Mouse (Mus musculus): ENCODE measurements around the gene Phf23. TPM values are rescaled to one million over a fixed set of nuclear protein-coding genes. Genes with fewer than 3 reads are reported as not detected.
"Not testable (repeated sequence)": the region's sequence is repeated elsewhere in the genome, so short reads cannot be mapped to it uniquely, and the experiment has no call there.

Phf23 gene
- polyA plus RNA-seq, 1 experiment from 2014 or later: 34.4 TPM

- no peak for DNase-seq (ENCODE audit: low spot score)
- no peaks in the 10 kb centered on the region for H3K27me3 ChIP-seq (ENCODE audit: control insufficient read depth, insufficient read depth, low read length)
- peaks cover 6% of the 10 kb centered on the region; the same call in 1 of the 2 replicates for H3K4me1 ChIP-seq (replicated peaks; ENCODE audit: control insufficient read depth, insufficient read depth)
- H3K9me3 ChIP-seq (ENCODE audit: control insufficient read depth, low read length): no peaks in the 10 kb centered on the region
- no peak overlapping the region for H3K27ac ChIP-seq (replicated peaks)
- no peak for TF ChIP-seq EP300 (optimal IDR thresholded peaks at IDR 0.05)
- no peak for TF ChIP-seq CTCF (IDR thresholded peaks at IDR 0.05; ENCODE audit: low read depth)
- H3K4me2 ChIP-seq (replicated peaks; ENCODE audit: low read depth): no peak overlapping the region
- H3K9ac ChIP-seq (ENCODE audit: low read length): no peak overlapping the region
- no peak for ATAC-seq (ENCODE audit: low FRiP score, low TSS enrichment)
- no peak overlapping the region for H3K4me3 ChIP-seq (ENCODE audit: low read depth, low read length)
- peaks cover 21% of the 10 kb centered on the region for H3K36me3 ChIP-seq (ENCODE audit: control insufficient read depth, insufficient read depth, low read length)
- 61% methylated on average over 6 of the region's 6 CpGs for WGBS
Observed at GRCm38 (mm10) chr11:70015677-70016076, 20.1 kb downstream of the Phf23 start.

DNA sequence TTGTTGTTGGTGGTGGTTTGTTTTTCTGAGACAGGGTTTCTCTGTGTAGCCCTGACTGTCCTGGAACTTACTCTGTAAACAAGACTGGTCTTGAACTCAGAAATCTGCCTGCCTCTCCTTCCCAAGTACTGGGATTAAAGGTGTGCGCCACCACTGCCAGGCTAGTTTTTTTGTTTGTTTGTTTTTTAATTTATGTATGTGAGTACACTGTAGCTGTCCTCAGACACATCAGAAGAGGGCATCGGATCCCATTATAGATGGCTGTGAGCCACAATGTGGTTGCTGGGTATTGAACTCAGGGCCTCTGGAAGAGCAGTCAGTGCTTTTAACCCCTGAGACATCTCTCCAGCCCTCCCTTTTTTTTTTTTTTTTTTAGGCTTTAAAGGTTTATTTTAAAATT, 20.6 kb downstream of the Phf23 start:
- H3K9me3 ChIP-seq (ENCODE audit: control insufficient read depth, low read length); H3K27me3 ChIP-seq (ENCODE audit: control insufficient read depth, insufficient read depth, low read length); DNase-seq (ENCODE audit: low spot score); H3K4me3 ChIP-seq (ENCODE audit: low read depth, low read length); H3K9ac ChIP-seq (ENCODE audit: low read length); H3K27ac ChIP-seq (replicated peaks); ATAC-seq (ENCODE audit: low FRiP score, low TSS enrichment); H3K4me1 ChIP-seq (replicated peaks; ENCODE audit: control insufficient read depth, insufficient read depth); H3K4me2 ChIP-seq (replicated peaks; ENCODE audit: low read depth): not testable (repeated sequence)
- 73% methylated on average over 2 of the region's 2 CpGs for WGBS
- H3K36me3 ChIP-seq (ENCODE audit: control insufficient read depth, insufficient read depth, low read length): peaks cover 16% of the 10 kb centered on the region

- Histone ChIP-seq H3K27me3 (ENCODE audit: control insufficient read depth, insufficient read depth, low read length) (no peaks in the 10 kb centered on the region), H3K9ac (ENCODE audit: low read length) (peak within 1 kb of the TSS; percentile 79), H3K4me2 (replicated peaks; ENCODE audit: low read depth) (peak within 1 kb of the TSS; percentile 86), H3K27ac (replicated peaks) (no peak within 1 kb of the TSS; the same call in 1 of the 2 replicates), H3K36me3 (ENCODE audit: control insufficient read depth, insufficient read depth, low read length) (peaks cover 14% of the 10 kb centered on the region), H3K4me1 (replicated peaks; ENCODE audit: control insufficient read depth, insufficient read depth) (peaks cover 6% of the 10 kb centered on the region; the same call in 1 of the 2 replicates), H3K9me3 (ENCODE audit: control insufficient read depth, low read length) (no peaks in the 10 kb centered on the region), H3K4me3 (ENCODE audit: low read depth, low read length) (peak within 1 kb of the TSS; percentile 58; the same call in 1 of the 2 replicates)
- DNase-seq (ENCODE audit: low spot score) (no peak), ATAC-seq (ENCODE audit: low FRiP score, low TSS enrichment) (no peak)
- TF ChIP-seq CTCF (IDR thresholded peaks at IDR 0.05; ENCODE audit: low read depth): no peak
- TF ChIP-seq EP300 (optimal IDR thresholded peaks at IDR 0.05): no peak
- WGBS: 69% methylated on average over 3 of the region's 3 CpGs
Observed at GRCm38 (mm10) chr11:70016669-70017068, 21.1 kb downstream of the Phf23 start, which contains the start of gene Dlg4. Dlg4 (plus strand) TSS chr11:70016942.

DNA sequence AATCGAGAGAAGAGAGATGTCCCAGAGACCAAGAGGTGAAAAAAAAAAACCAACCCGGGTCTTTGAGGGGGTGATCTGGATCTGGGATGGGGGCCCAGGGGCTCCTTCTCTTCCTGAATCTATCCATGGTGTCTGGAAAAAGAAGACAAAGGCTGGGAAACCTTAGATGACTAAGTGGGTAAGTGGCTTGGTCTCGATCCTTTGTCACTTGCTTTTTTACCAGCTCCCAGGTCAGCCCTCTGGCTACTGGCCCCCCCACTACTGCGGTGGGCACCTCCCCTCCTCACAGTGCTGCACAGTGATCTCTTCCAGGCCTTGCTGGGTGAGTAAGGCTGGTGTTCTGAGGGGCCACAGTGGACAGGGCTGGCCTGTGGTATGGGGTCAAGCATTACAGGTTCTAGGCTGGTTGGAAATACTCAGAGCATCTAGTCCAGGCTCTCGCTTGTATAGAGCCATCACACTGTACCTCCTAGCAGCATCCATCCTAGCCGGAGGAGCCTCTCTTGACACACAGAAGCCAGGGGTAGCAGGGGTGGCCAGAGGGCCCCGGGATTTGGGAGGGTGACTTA, 21.7 kb downstream of the Phf23 start:
- no peak overlapping the region for H3K4me3 ChIP-seq (ENCODE audit: low read depth, low read length)
- ATAC-seq (ENCODE audit: low FRiP score, low TSS enrichment) (no peak), DNase-seq (ENCODE audit: low spot score) (no peak)
- H3K27me3 ChIP-seq (ENCODE audit: control insufficient read depth, insufficient read depth, low read length): no peaks in the 10 kb centered on the region
- H3K4me2 ChIP-seq (replicated peaks; ENCODE audit: low read depth): peak overlapping the region; percentile 86; the same call in 1 of the 2 replicates
- TF ChIP-seq EP300 (optimal IDR thresholded peaks at IDR 0.05) (no peak), CTCF (IDR thresholded peaks at IDR 0.05; ENCODE audit: low read depth) (no peak)
- no peak overlapping the region; the same call in 1 of the 2 replicates for H3K27ac ChIP-seq (replicated peaks)
- 47% methylated on average over 7 of the region's 7 CpGs for WGBS
- H3K4me1 ChIP-seq (replicated peaks; ENCODE audit: control insufficient read depth, insufficient read depth): peaks cover 6% of the 10 kb centered on the region; the same call in 1 of the 2 replicates
- H3K36me3 ChIP-seq (ENCODE audit: control insufficient read depth, insufficient read depth, low read length): peaks cover 11% of the 10 kb centered on the region
- no peak overlapping the region; the same call in 1 of the 2 replicates for H3K9ac ChIP-seq (ENCODE audit: low read length)
- no peaks in the 10 kb centered on the region for H3K9me3 ChIP-seq (ENCODE audit: control insufficient read depth, low read length)

DNA sequence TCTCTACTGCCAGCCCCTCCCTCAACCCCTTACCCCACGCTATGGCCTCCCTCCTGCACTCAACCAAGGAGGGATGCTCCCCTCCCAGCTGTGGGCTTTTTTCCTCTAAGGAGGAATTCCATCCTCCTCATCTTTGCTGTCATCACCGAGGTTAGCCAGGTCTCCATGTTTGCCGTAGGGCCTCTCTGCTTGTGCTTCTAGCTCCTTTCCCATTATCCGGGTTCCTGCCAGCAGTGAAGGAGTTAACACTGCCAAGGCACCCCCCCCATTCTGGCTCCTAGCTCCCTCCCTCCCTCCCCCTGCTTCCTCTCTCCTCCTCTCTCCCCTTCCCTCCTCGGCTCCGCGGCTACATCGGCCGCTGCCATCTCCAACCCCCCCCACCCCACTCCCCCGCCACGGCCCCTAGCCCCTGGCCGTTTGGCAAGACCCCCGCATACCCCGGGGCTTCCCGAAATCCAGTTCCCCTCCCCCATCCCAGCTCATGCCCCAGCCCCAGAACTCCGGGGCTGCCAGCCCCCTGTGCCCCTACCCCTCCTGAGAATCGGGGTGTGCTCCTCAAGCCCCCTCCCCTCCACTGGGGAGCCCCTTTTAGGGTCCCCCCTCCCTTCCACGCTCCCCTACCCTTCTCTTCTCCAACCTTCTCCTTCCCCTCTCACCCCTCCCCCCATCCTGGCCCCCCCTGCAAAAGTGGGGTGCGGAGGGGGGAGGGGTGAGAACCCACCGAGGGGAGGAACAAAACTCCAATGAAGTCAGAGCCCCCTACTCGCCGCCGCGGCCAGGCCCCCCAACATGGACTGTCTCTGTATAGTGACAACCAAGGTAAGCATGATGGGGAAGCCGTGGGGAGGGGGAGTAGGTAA, 22.8 kb downstream of the Phf23 start:
- H3K9me3 ChIP-seq (ENCODE audit: control insufficient read depth, low read length): no peaks in the 10 kb centered on the region
- H3K36me3 ChIP-seq (ENCODE audit: control insufficient read depth, insufficient read depth, low read length): peaks cover 6% of the 10 kb centered on the region; the same call in 1 of the 2 replicates
- H3K27me3 ChIP-seq (ENCODE audit: control insufficient read depth, insufficient read depth, low read length): no peaks in the 10 kb centered on the region
- peaks cover 6% of the 10 kb centered on the region; the same call in 1 of the 2 replicates for H3K4me1 ChIP-seq (replicated peaks; ENCODE audit: control insufficient read depth, insufficient read depth)
- ATAC-seq (ENCODE audit: low FRiP score, low TSS enrichment) (no peak), DNase-seq (ENCODE audit: low spot score) (peak; percentile 58)
- WGBS: 2% methylated on average over 24 of the region's 25 CpGs
- TF ChIP-seq CTCF (IDR thresholded peaks at IDR 0.05; ENCODE audit: low read depth) (no peak), EP300 (optimal IDR thresholded peaks at IDR 0.05) (no peak)
- H3K9ac ChIP-seq (ENCODE audit: low read length): peak overlapping the region; percentile 79
- H3K27ac ChIP-seq (replicated peaks): peak overlapping the region; percentile 74
- peak overlapping the region; percentile 86 for H3K4me2 ChIP-seq (replicated peaks; ENCODE audit: low read depth)
- peak overlapping the region; percentile 58 for H3K4me3 ChIP-seq (ENCODE audit: low read depth, low read length)

Measured in stomach, postnatal 0 days (tissue).